Mouse (Mus musculus): ENCODE measurements around the gene Dirc2. TPM values are rescaled to one million over a fixed set of nuclear protein-coding genes. Genes with fewer than 3 reads are reported as not detected.

The Dirc2 gene
- polyA plus RNA-seq, 1 experiment: 55.4 TPM

DNA sequence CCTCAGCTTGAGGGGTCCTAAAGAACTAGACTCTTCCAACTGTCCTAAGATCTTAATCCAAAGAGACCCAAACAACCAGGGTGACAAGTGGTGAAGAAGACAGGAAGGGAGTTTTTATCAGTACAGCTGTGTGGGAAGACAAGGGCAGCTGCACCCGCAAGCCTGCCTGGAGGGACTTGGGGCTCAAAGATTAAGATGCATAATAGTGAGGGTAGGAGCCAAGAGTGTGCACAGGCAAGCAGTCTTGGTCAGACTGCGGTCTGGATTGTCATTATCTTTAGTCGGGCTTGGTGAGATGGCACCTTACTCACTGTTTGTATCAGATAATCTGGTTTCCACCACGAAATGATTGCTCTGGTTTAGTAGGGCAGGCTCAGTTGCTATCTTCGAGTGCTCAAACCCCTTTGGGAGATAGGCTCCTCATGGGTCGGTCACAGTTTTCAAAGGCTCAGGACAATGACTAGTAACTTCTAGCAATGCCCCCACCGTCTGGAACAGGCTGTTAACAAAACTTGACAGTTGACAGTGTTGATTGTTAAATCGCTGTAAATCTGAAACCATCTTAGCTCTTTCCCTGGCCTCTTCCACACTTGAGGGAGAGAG lies 91.5 kb downstream of the Dirc2 start:
- no peak for DNase-seq (ENCODE audit: low read depth)
- TF ChIP-seq POLR2A (IDR thresholded peaks at IDR 0.05; ENCODE audit: borderline replicate concordance, extremely low read depth, insufficient read depth, insufficient read length, poor library complexity, severe bottlenecking) (no peak), CTCF (IDR thresholded peaks at IDR 0.05; ENCODE audit: borderline replicate concordance, extremely low read depth, insufficient read depth, insufficient read length) (no peak)

DNA sequence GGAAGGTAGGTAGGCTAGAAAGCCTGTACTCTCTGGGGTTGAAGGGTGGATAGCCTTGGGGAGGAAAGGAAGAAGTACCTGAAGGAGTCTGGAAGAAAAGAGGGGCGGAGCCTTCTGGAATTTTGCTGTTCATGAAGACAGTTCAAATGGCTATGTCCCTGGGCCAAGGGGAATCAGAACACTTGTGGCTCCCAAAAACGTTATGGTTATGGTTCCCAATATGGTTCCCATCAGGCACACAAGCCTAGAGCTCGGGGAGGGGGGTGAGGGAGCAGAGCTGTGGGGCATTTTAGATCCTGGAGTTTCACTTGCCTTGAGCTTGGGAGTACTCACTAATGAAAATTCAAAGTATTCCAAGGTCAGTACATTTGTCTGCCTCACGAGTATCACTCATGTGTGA lies 104.3 kb downstream of the Dirc2 start:
- DNase-seq (ENCODE audit: low read depth): no peak
- TF ChIP-seq POLR2A (IDR thresholded peaks at IDR 0.05; ENCODE audit: borderline replicate concordance, extremely low read depth, insufficient read depth, insufficient read length, poor library complexity, severe bottlenecking) (no peak), CTCF (IDR thresholded peaks at IDR 0.05; ENCODE audit: borderline replicate concordance, extremely low read depth, insufficient read depth, insufficient read length) (no peak)

DNA sequence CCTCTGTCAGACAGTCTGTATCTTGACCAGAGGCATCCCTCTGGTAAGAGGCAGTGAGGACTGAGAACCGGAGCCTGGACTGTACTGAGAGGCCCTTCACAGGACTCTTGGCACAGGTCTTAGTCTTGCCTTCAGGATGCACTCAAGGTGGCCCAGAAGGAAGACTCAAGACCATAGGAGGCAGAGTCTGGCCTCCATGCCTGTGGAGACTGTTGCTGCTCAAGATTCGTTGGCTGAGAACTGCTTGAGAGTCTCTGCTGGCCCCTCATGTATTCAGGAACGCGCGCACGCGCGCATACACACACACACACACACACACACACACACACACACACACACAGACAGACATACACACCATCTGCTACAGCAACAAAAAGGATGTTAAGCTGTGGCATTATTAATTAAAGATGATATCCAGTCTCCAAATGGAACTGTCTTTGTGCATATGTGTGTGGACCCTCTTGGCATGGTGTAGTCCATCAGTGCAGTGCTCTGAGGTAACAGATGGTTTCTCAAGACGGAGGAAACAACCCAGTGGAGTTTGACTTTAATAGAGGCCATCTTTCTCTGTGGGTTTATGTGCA lies 105.2 kb downstream of the Dirc2 start:
- peak; percentile 57 for DNase-seq (ENCODE audit: low read depth)
- no peak for TF ChIP-seq CTCF (IDR thresholded peaks at IDR 0.05; ENCODE audit: borderline replicate concordance, extremely low read depth, insufficient read depth, insufficient read length)
- no peak for TF ChIP-seq POLR2A (IDR thresholded peaks at IDR 0.05; ENCODE audit: borderline replicate concordance, extremely low read depth, insufficient read depth, insufficient read length, poor library complexity, severe bottlenecking)

DNA sequence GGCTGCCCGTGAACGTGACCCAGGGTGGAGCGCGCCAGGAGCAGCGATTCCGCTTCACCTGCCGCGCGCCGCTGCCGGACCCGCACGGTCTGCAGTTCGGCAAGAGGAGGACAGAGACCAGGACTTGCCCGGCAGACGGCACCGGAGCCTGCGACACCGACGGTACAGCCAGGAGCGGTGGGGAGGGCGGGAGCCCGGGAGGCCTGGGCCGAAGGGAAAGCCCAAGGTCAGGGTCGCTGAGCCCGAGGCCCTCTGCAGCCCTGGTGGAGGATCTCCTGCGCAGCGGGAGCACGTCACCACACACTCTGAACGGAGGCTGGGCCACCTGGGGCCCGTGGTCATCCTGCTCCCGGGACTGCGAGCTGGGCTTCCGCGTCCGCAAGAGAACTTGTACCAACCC lies 108.9 kb downstream of the Dirc2 start:
- DNase-seq (ENCODE audit: low read depth): no peak
- TF ChIP-seq POLR2A (IDR thresholded peaks at IDR 0.05; ENCODE audit: borderline replicate concordance, extremely low read depth, insufficient read depth, insufficient read length, poor library complexity, severe bottlenecking): no peak
- TF ChIP-seq CTCF (IDR thresholded peaks at IDR 0.05; ENCODE audit: borderline replicate concordance, extremely low read depth, insufficient read depth, insufficient read length): no peak

DNA sequence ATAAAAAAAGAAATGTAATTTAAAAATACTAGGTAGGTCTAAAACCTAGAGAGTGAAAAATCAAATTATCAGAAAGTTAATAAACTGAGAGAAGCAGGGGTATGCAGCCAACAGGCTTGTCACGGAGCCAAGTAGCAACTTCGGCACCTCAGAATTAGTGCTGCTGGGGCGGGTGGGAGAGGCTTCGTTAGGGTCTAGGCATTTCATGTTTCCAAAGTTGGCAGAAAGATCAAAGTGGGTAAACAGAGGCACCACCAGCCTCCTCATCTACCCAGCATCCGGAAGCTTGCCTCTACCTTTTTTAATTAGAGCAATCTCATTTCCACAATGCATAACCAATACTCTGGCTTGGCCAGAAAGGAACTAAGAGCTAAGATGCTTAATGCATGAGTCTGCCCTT lies 115.2 kb downstream of the Dirc2 start:
- no peak for TF ChIP-seq POLR2A (IDR thresholded peaks at IDR 0.05; ENCODE audit: borderline replicate concordance, extremely low read depth, insufficient read depth, insufficient read length, poor library complexity, severe bottlenecking)
- TF ChIP-seq CTCF (IDR thresholded peaks at IDR 0.05; ENCODE audit: borderline replicate concordance, extremely low read depth, insufficient read depth, insufficient read length): no peak
- DNase-seq (ENCODE audit: low read depth): peak; percentile 56

DNA sequence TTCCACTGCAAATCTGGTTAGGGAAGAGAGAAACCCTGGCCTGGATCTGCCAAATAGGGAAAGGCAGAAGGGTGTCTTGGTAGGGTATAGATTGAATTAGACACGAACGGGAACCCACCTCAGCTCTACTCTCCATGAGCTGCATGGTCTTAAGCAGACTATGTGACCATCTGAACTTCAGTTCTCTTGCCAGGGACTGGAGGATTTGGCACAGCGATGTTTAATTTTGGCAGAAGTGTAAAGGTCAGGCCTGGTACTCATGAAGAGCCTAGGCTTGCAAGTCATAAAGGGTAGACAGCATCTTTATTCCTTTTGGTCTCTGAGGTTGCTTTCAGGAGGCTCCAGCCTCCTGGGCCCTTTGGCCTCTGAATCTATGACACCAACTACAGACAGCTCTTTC lies 116.5 kb downstream of the Dirc2 start:
- no peak for DNase-seq (ENCODE audit: low read depth)

DNA sequence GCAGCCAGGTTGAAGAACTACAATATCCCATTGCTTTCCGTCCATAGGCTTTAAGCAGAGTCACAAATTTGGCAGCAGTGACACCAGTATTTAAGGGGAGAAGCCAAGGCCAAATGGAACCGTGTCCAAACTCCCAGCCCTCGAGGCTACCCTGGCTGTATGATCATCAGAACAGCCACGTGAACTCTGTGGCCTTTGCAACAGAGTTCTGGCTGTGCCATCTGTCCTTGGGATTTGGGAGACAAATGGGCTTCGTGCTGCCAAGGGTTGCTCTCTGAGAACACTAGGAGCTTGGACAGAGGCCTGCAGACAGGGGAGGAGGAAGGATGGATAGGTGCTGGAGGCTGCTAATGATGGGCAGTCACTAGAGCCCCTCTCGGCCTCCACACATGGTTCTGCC lies 117.0 kb downstream of the Dirc2 start:
- peak; percentile 50 for DNase-seq (ENCODE audit: low read depth)
- no peak for TF ChIP-seq POLR2A (IDR thresholded peaks at IDR 0.05; ENCODE audit: borderline replicate concordance, extremely low read depth, insufficient read depth, insufficient read length, poor library complexity, severe bottlenecking)
- TF ChIP-seq CTCF (IDR thresholded peaks at IDR 0.05; ENCODE audit: borderline replicate concordance, extremely low read depth, insufficient read depth, insufficient read length): no peak

More for the DNA sequence above, 116.5 kb downstream of the Dirc2 start:
- no peak for TF ChIP-seq POLR2A (IDR thresholded peaks at IDR 0.05; ENCODE audit: borderline replicate concordance, extremely low read depth, insufficient read depth, insufficient read length, poor library complexity, severe bottlenecking)
- no peak for TF ChIP-seq CTCF (IDR thresholded peaks at IDR 0.05; ENCODE audit: borderline replicate concordance, extremely low read depth, insufficient read depth, insufficient read length)

DNA sequence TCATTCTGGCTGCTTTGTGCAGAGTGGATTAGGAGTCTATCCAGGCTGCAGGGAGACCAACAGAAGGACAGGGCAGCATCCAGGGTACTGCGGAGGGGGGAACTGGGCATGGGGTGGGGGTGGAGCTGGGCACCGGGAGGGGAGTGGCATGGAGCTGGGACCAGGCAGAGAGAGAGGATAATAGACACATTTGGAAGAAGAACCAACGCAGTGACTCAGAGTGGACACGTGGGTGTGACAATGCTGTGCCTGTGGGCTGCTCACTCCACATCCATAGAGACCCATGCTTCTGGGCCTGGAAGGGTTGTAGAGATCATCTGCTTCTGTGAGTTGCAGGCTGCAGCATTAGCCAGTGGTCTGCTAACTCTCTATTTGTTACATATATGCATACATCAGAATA lies 120.3 kb downstream of the Dirc2 start:
- no peak for DNase-seq (ENCODE audit: low read depth)
- TF ChIP-seq POLR2A (IDR thresholded peaks at IDR 0.05; ENCODE audit: borderline replicate concordance, extremely low read depth, insufficient read depth, insufficient read length, poor library complexity, severe bottlenecking) (no peak), CTCF (IDR thresholded peaks at IDR 0.05; ENCODE audit: borderline replicate concordance, extremely low read depth, insufficient read depth, insufficient read length) (no peak)

Other genes with a start within 250 kb of the Dirc2 start
- gene Sema5b, start 228.2 kb downstream of the Dirc2 start, polyA plus RNA-seq (2012; rRNA removed): 68.2 and 68.8 TPM in 2 replicates
- gene Hspbap1, start 1.0 kb upstream of the Dirc2 start, polyA plus RNA-seq (2012; rRNA removed): 14.5 and 16.9 TPM in 2 replicates
- gene Parp14, start 102.2 kb upstream of the Dirc2 start, polyA plus RNA-seq (2012; rRNA removed): 0.26 and 0.38 TPM in 2 replicates
- 1.4 TPM in 2 replicates for gene Parp9, start 169.1 kb upstream of the Dirc2 start, polyA plus RNA-seq (2012; rRNA removed)
- 0.92 and 1.3 TPM in 2 replicates for gene Dtx3l, start 169.8 kb upstream of the Dirc2 start, polyA plus RNA-seq (2012; rRNA removed)
- 31.6 and 45.6 TPM in 2 replicates for gene Kpna1, start 209.4 kb upstream of the Dirc2 start, polyA plus RNA-seq (2012; rRNA removed)

Data from brain, embryonic 14.5 days (tissue).